Mouse (Mus musculus): ENCODE measurements around the gene Adat3. TPM values are rescaled to one million over a fixed set of nuclear protein-coding genes. Genes with fewer than 3 reads are reported as not detected.
A peak's percentile ranks its signal among the peaks of the same experiment; 100 is the strongest.

Adat3 gene
- total RNA-seq, 2 experiments from 2014 or later = 0.84 to 1.2 TPM

DNA sequence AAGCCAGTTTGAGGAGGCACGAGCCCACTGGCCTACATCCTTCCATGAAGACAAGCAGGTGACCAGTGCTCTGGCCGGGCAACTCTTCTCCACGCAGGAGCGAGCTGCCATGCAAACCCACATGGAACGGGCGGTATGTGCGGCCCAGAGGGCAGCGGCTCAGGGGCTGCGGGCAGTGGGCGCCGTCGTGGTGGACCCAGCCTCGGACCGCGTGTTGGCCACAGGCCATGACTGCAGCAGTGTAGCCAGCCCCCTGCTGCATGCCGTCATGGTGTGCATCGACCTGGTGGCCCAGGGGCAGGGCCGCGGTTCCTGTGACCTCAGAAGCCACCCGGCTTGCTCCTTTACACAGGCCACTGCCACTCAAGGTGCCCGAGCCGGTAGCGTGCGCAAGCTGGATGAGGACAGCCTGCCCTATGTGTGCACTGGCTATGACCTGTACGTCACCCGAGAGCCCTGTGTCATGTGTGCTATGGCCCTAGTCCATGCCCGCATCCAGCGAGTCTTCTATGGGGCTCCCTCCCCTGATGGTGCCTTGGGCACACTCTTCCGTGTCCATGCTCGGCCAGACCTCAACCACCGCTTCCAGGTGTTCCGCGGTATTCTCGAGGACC lies 4.2 kb downstream of the Adat3 start:
- intact Hi-C loops (cut with DNase I) = no loop called here
- DNase-seq (ENCODE audit: low spot score) = no peak

GRCm38 (mm10) chr10:80608435-80608834 lies 5.8 kb downstream of the Adat3 start:
- intact Hi-C loops (cut with DNase I) = no loop called here
- no peak for DNase-seq (ENCODE audit: low spot score)

DNA sequence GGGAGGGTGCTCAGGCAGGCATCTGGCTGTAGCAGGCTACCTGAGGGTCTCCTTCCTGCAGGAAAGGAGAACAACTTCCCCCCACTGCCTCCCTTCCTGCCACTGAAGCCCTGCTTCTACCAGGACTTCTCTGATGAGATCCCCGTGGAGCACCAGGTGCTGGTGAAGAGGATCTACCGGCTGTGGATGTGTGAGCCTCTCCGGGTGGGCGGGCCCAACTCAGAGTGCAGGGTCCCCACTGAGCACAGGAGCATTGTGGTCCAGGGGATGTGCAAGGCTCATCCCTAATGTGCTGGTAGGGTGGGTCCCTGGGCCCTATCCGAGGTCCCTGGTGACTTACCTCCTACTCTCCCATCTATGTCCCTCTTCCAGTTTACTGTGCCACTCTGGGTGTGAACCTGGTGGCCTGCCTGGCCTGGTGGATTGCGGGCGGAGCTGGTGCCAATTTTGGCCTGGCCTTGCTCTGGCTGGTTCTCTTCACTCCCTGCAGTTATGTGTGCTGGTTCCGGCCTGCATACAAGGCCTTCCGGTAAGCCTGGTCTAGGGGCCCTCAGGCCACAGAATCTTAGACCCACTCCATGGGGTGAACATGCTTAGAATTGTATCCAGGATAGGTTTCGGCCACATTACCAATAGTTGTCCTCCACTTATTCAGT lies 6.7 kb downstream of the Adat3 start:
- no peak for DNase-seq (ENCODE audit: low spot score)
- intact Hi-C loops (cut with DNase I) = no loop called here

- no peak for DNase-seq (ENCODE audit: low spot score)
- intact Hi-C loops (cut with DNase I) = no loop called here
Observed at GRCm38 (mm10) chr10:80610116-80610785, 7.6 kb downstream of the Adat3 start.

DNA sequence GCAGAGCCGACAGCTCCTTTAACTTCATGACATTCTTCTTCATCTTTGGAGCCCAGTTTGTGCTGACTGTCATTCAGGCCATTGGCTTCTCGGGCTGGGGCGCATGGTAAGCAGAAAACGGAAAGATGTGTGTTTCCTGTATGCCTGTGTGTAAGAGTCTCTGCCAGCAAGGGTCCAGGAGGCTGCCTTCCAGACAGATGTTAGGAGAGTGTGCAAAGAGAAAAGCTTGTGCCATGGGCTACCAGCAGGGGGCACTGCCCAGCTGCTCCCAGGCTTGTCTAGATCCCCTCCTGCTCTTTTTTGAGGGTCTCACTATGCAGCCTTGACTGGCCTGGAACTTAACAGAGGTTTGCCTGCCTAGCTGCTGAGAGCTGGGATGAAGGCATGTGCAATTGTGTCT lies 8.3 kb downstream of the Adat3 start:
- no peak for DNase-seq (ENCODE audit: low spot score)
- intact Hi-C loops (cut with DNase I) = no loop called here

DNA sequence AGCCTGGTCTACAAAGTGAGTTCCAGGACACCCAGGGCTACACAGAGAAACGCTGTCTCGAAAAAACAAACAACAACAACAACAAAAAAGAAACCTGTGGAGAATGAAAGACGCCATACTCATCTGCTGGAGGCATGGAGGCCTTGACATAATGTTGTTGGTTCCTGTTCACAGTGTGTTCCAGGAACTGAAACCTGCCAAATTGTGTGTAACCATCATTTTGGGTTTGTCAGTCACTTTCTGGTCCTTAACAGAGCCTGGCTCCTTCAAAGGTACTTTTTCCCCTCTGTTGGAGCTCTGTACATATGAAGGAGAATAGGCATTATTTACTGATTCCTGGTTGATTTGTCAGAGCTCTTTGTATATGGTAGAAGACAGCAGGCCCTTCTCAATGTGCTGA lies 9.2 kb downstream of the Adat3 start:
- intact Hi-C loops (cut with DNase I) = loop anchor here (1.0 kb wide), 1 partner anchor 72 kb away; no protein-coding TSS in a partner anchor
- no peak for DNase-seq (ENCODE audit: low spot score)

DNA sequence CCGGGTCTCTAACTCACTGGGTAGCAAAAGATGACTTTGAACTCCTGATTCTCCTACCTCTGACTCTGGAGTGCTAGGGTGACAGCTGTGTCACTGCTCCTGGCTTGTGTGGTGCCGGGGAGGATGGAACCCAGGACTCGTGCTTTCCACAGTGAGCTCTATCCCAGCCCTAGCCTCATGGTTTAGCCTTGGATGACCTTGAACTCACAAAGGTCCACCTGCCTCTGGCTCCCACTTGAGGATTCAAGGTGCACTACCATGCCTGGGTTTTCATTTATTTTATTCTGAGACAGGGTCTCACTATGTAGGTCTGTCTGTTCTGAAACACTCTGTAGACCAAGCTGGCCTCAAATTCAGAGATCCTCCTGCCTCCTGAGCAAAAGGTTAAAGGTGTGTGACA lies 11.1 kb downstream of the Adat3 start:
- intact Hi-C loops (cut with DNase I) = no loop called here
- no peak for DNase-seq (ENCODE audit: low spot score)

GRCm38 (mm10) chr10:80614351-80614750 lies 11.7 kb downstream of the Adat3 start:
- intact Hi-C loops (cut with DNase I) = no loop called here
- DNase-seq (ENCODE audit: low spot score) = no peak

- intact Hi-C loops (cut with DNase I) = no loop called here
- DNase-seq (ENCODE audit: low spot score) = no peak
Observed at GRCm38 (mm10) chr10:80618181-80618580, 15.5 kb downstream of the Adat3 start.

DNA sequence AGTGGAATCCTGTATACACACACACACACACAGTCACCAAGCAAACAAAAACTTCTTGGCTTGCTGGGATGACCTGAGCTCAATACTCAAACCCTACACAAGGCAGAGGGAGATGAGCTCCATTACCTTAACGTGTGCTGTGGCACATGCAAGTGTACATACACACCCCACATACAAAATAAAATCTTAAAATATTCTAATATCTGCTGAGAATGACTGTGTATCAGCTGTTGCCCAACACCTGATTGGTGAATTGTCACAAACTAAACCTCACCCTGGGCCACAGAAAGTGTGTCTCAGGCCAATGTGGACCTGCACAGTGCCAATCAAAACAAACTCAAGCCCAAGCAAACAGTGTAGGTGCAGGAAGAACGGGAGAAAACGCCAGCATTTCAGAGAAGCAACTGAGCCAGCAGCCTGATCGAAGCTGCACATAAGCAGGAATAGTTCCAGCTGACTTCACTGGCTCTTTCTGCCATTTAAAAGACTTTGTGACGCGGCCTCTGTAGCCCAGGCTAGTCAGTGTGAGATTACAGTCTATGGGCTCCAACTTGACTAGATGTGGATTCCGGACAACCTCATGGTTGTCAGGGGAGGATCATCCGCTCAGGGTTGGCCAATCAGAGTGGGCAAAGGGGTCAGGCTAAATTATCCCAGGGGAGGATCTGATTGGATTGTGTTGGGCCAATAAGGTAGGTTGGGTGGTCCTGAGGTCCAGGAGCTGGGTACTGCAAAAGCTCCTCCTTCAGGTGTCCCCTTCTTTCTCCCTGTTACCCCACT lies 17.0 kb downstream of the Adat3 start:
- intact Hi-C loops (cut with DNase I) = loop anchor here (2.0 kb wide), 1 partner anchor 17 kb away; the partner anchor contains the start of genes Adat3 and Scamp4
- DNase-seq (ENCODE audit: low spot score) = no peak

DNA sequence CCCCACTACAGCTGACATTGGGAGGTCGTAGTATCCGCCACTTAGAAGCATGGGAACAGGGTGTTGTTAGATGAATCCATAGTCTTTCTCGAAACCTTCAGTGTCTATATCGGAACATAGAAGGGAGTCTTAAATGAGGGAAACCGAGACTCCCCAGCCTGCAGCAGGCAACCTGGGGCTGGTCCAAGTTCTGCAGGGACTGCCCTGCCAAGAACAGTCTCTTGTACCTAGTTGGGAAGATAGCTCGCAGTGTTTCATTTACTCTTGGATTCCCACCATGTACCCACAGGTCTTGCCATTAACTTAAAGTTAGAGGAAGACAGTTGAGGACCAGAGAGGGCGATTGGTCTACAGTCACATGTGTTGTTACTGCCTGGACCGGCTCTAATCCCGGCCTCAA lies 17.7 kb downstream of the Adat3 start:
- no peak for DNase-seq (ENCODE audit: low spot score)
- intact Hi-C loops (cut with DNase I) = loop anchor here (2.0 kb wide), 1 partner anchor 18 kb away; the partner anchor contains the start of genes Adat3 and Scamp4

DNA sequence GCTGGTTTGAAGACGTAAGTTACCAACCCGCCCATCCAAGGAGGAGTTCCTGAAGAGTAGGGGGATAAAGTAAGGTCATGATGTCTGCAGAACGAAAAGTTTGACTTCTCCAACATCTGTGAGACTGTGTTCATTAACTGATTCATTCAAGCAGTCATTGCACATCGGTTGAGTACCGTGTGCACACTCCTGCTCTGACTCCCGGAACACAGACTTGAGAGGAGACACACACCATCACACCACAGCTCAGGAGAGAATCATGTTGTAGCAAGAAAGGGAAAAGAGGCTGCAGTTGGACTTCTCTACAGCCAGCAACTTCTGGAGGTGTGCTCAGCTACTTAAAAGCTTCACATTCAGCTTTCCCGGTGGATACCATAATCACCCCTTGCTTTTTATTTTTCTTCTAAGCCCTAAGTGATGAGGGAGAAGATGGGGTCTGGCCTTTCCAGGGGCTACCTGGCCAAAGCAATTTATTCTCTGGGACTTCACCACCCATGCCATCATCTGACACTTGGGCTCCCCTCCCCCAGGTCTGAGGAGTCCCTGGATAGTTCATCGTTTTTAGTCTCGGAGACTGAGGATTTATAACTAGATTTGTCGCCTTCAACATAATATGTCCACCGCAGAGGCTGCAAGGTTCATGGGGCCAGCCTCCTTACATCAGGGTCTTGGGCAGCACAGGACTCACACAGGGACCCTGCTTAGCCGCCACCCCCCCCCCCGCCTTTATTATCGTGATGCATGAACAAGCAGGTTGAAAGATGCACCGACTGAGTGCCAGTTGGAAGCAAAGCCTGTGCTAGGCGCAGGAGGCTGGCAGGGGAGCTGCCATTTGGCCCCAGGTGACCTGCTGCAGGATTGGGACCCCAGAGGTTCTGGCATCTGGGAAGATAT lies 18.4 kb downstream of the Adat3 start:
- intact Hi-C loops (cut with DNase I) = loop anchor here (2.0 kb wide), 1 partner anchor 18 kb away; the partner anchor contains the start of genes Adat3 and Scamp4
- DNase-seq (ENCODE audit: low spot score) = no peak

GRCm38 (mm10) chr10:80621690-80621939 lies 18.9 kb downstream of the Adat3 start:
- no peak for DNase-seq (ENCODE audit: low spot score)
- intact Hi-C loops (cut with DNase I) = loop anchor here (2.0 kb wide), 1 partner anchor 19 kb away; the partner anchor contains the start of genes Adat3 and Scamp4

DNA sequence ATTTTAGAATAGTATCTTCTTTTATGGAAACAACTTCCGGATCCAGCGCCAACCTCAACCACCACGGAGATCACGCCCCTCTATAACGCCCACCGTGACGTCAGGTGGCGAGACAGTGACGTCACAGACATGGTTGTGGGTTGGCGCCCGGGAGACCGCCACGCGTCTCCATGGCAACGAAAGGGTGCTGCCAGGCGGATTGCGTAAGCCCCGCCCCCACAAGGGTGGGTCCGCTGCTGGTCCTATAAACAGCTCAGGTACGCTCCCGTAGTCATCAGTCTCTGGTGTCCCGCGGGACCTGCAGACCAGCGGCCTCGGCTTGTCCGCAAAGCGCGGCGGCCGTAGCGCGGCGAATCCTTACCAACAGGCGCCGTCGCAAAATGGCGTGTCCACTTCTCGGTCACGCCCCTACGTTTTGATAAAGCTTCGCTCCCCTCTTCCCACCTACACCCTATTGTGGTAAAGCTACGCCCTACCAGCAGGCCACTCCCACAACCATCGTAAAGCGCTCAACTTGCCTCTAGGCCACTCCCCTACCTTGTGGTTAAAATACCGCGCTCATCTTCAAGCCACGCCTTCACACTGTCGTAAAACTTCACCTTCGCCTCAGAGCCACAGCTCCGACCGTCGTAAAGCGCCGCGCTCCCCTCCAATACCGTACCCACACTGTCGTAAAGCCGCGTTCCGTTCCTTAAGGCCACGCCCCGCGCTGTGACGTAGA lies 19.4 kb downstream of the Adat3 start:
- intact Hi-C loops (cut with DNase I) = loop anchor here (2.0 kb wide), 1 partner anchor 19 kb away; the partner anchor contains the start of genes Adat3 and Scamp4
- DNase-seq (ENCODE audit: low spot score) = peak; percentile 98

GRCm38 (mm10) chr10:80622661-80623456 lies 20.2 kb downstream of the Adat3 start, which contains the start of gene Csnk1g2:
TSS of gene Csnk1g2 (plus strand) at chr10:80622838.
- DNase-seq (ENCODE audit: low spot score) = peak; percentile 50
- intact Hi-C loops (cut with DNase I) = no loop called here

DNA sequence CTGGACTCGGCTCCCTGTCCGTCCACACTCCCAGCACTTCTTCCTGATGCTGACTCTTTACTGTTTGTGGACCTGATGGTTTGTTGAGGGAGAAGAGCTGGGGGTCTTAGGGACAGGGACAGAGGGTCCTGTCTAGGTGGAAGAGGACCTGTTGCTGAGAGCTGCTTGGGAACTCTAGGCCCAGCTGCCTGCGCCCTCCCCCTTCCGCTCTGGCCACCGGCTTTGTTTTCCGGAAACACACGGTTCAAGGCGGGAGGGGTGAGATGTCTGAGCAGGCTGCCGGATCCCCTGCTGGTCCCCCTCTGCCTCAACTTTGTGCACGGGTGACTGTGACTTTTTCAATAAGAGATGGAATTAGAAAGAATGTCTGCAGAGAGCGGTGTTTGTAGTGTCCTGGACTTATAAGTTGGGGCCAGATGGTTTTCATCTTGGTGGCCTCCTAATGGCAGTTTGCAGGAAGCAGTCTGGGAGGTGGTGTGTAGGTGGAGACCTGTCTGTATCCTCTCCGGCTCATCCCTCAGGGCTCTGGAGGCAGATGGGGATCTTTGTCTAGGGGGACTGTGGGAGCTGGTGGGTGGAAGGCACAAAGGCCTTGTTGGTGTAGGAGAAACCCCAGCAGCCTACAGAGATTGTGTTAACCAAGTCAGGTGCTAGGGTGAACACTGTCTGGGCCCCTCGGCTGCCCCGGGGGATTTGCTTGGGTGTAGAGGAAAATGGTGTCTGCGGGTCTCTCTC lies 20.9 kb downstream of the Adat3 start:
- intact Hi-C loops (cut with DNase I) = loop anchor here (2.0 kb wide), 2 partner anchors 31 to 33 kb away; partner anchors contain the start of gene Abhd17a
- DNase-seq (ENCODE audit: low spot score) = peak; percentile 51

DNA sequence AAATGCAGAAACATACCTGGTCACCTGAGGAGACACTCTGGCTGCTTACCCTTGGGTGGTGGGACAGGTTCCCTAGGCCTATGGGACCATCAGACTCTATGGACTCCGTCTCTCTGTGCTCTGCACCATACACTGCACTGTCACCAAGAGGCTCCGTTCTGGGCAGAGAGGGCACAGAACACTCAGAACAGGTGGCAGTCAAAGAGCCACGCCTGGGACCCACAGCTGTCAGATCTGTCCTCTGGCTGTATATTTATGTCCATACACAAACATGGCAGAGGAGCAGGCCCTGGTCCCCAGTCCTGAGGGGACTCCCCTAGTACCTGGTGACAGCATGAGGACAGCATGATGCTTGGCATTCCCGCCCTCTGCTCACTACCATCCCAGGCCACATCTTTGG lies 23.1 kb downstream of the Adat3 start:
- intact Hi-C loops (cut with DNase I) = loop anchor here (2.0 kb wide), 2 partner anchors 29 to 35 kb away; partner anchors contain the start of gene Abhd17a
- no peak for DNase-seq (ENCODE audit: low spot score)

Measured in heart, postnatal 25 days (tissue).